Comparison of ENCODE assay signal across 23 mouse cellular contexts in the genomic region with DNA sequence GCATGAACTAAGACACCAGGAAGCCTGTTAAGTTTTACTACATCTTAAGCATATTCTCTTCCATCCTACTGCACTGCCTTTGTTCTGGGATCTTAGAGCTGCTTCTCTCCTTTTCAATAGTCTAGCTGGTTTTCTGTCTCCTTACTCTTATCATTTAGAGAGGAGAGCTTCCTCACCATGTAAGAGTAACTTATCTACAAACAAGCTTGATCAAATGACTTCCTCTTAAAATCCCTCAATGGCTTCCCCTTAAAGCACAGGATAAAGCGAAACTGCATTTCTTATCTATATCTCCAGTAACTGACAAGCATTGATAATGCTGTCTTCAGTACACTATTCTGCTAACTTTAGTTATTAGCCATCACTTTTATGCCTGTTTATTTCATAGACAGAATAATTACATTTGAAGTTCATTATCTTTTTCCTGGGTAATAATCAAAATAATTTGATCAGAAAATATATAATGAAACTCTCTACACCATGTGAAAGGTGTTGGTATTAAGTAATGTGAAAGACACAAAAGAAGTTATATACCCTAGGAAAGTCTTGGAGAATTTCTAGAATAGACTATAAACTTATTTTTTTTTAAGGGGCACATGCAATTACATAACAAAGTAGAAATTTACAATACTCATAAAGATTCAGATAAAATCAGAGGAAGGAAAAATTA. TPM values are rescaled to one million over a fixed set of nuclear protein-coding genes. Genes with fewer than 3 reads are reported as not detected.
DNase-seq lines count a peak whose midpoint lies in the region; ATAC-seq and TF ChIP-seq lines count a peak whose summit lies in the region.
"Had no signal": no experiment of that assay in that cellular context is flagged by ENCODE, and none has a peak within 500 bp of the region (broad histone marks: within the 10 kb centered on the region; RNA-seq: fewer than 3 reads in every experiment).

No protein-coding gene starts in this region.

- no peak for TF ChIP-seq POLR2A in kidney, adult 2 months (IDR thresholded peaks at IDR 0.05; ENCODE audit: low read depth, low read length)

- peak; percentile 79 for ATAC-seq in liver, embryonic 11.5 days (replicated peaks; ENCODE audit: low FRiP score)
- ATAC-seq in hematopoietic stem cell, adult 5-6 weeks (replicated peaks in 1 of 2; ENCODE audit: insufficient read depth in 1 of 2, low FRiP score in 2 of 2, low TSS enrichment in 1 of 2, low read depth in 1 of 2, poor library complexity in 2 of 2, severe bottlenecking in 2 of 2): peak; percentile 51 to 64; a peak in 3 of 4 replicates
- ATAC-seq in liver, embryonic 16.5 days (ENCODE audit: low read depth): peak; percentile 62
- ATAC-seq: hindbrain, postnatal 0 days; Patski had no signal

- H3K36me3 ChIP-seq in liver, embryonic 11.5 days (ENCODE audit: control insufficient read depth, insufficient read depth, low read length): no peaks in the 10 kb centered on the region
- H3K36me3 ChIP-seq in liver, embryonic 16.5 days (ENCODE audit: control insufficient read depth, insufficient read depth): no peaks in the 10 kb centered on the region
- H3K36me3 ChIP-seq in kidney, adult 2 months (ENCODE audit: control insufficient read depth, insufficient read depth, low read length): no peaks in the 10 kb centered on the region
- H3K36me3 ChIP-seq: embryonic facial prominence, embryonic 10.5 days; forebrain, embryonic 12.5 days; hindbrain, embryonic 10.5 days had no signal

- DNase-seq in liver, embryonic 11.5 days (ENCODE audit: low spot score): no peak
- no peak for DNase-seq in liver
- DNase-seq in cerebellum, adult 8-10 months: no peak
- no peak for DNase-seq in kidney, adult 2 months
- no peak for DNase-seq in retina, postnatal 1 day
- DNase-seq in layer of hippocampus, adult 9-11 months: no peak
- DNase-seq: adrenal gland, postnatal 25 days; cerebellum, adult 18-20 months; cerebellum, postnatal 36 days; gastrocnemius, postnatal 25 days; kidney, adult 8-10 months; kidney, postnatal 14 days; lung, embryonic 14.5 days; lung, postnatal 36 days; midbrain, embryonic 14.5 days; thymus, postnatal 4 days had no signal

- no peaks in the 10 kb centered on the region for H3K9me3 ChIP-seq in liver, embryonic 11.5 days (ENCODE audit: control insufficient read depth, low read length)
- no peaks in the 10 kb centered on the region for H3K9me3 ChIP-seq in liver, embryonic 16.5 days (replicated peaks; ENCODE audit: control insufficient read depth, low read length)
- H3K9me3 ChIP-seq: embryonic facial prominence, embryonic 10.5 days; forebrain, embryonic 12.5 days; hindbrain, embryonic 10.5 days had no signal

- H3K27me3 ChIP-seq in liver, embryonic 11.5 days (replicated peaks; ENCODE audit: control insufficient read depth, insufficient read depth, low read length): no peaks in the 10 kb centered on the region
- H3K27me3 ChIP-seq in liver, embryonic 16.5 days (ENCODE audit: control insufficient read depth, insufficient read depth, low read depth, low read length): no peaks in the 10 kb centered on the region
- H3K27me3 ChIP-seq in kidney, adult 2 months (replicated peaks; ENCODE audit: control insufficient read depth, insufficient read depth, low read length): no peaks in the 10 kb centered on the region
- H3K27me3 ChIP-seq: forebrain, embryonic 12.5 days; Patski had no signal

- H3K27ac ChIP-seq in liver, embryonic 11.5 days (ENCODE audit: low read depth, low read length): no peak overlapping the region
- H3K27ac ChIP-seq in liver, embryonic 16.5 days (ENCODE audit: low read length): no peak overlapping the region
- no peak overlapping the region for H3K27ac ChIP-seq in kidney, adult 2 months (ENCODE audit: insufficient read depth, low read depth, low read length)
- H3K27ac ChIP-seq: embryonic facial prominence, embryonic 10.5 days; forebrain, embryonic 12.5 days; hindbrain, embryonic 10.5 days; hindbrain, postnatal 0 days had no signal

- no peak overlapping the region for H3K4me3 ChIP-seq in liver, embryonic 11.5 days (ENCODE audit: low read depth, low read length)
- H3K4me3 ChIP-seq in liver, embryonic 16.5 days (ENCODE audit: low read depth, low read length): no peak overlapping the region
- H3K4me3 ChIP-seq in kidney, adult 2 months (ENCODE audit: insufficient read depth, low read depth, low read length): no peak overlapping the region
- H3K4me3 ChIP-seq: embryonic facial prominence, embryonic 10.5 days; forebrain, embryonic 12.5 days; hindbrain, embryonic 10.5 days had no signal

- H3K4me1 ChIP-seq in liver, embryonic 11.5 days (replicated peaks; ENCODE audit: control insufficient read depth, insufficient read depth, low read length): peaks cover 16% of the 10 kb centered on the region
- peaks cover 14% of the 10 kb centered on the region for H3K4me1 ChIP-seq in liver, embryonic 16.5 days (ENCODE audit: control insufficient read depth, low read depth, low read length)
- peaks cover 2% of the 10 kb centered on the region; the same call in 1 of the 2 replicates for H3K4me1 ChIP-seq in kidney, adult 2 months (ENCODE audit: control insufficient read depth, insufficient read depth, low read length)
- H3K4me1 ChIP-seq: embryonic facial prominence, embryonic 10.5 days; forebrain, embryonic 12.5 days; hindbrain, embryonic 10.5 days had no signal

- no peak overlapping the region for H3K9ac ChIP-seq in liver, embryonic 11.5 days (ENCODE audit: low read depth, low read length)
- no peak overlapping the region for H3K9ac ChIP-seq in liver, embryonic 16.5 days (ENCODE audit: low read depth, low read length)
- H3K9ac ChIP-seq: forebrain, embryonic 12.5 days; lung, embryonic 14.5 days had no signal

- peak overlapping the region; percentile 26 for H3K4me2 ChIP-seq in liver, embryonic 11.5 days
- peak overlapping the region; percentile 27; the same call in 1 of the 2 replicates for H3K4me2 ChIP-seq in liver, embryonic 16.5 days (ENCODE audit: low read depth, low read length)
- H3K4me2 ChIP-seq: forebrain, embryonic 12.5 days; lung, embryonic 14.5 days had no signal

- TF ChIP-seq CTCF in kidney, adult 2 months (conservative IDR thresholded peaks at IDR 0.05; ENCODE audit: insufficient read depth, insufficient read length, low read depth, low read length): no peak

- WGBS in liver, embryonic 11.5 days: 32% methylated on average over 1 of the region's 1 CpGs
- WGBS in liver, embryonic 16.5 days (ENCODE audit: insufficient replicate concordance): 26% methylated on average over 1 of the region's 1 CpGs
- 75% methylated on average over 1 of the region's 1 CpGs for WGBS in kidney, adult 2 months

RNA-seq across cellular contexts. Expression of a gene that starts 33.0 kb away (rescaled TPM):
- polyA plus RNA-seq in liver, embryonic 11.5 days (2014; fragmentation: Nextera tagmentation; extraction: Ambion mirVana): 15.3 and 16.8 TPM in 2 replicates
- total RNA-seq in hematopoietic stem cell, adult 5-6 weeks (2017): 58.9 and 64.7 TPM in 2 replicates
- polyA plus RNA-seq in liver, embryonic 16.5 days (2015; fragmentation: Nextera tagmentation; extraction: Ambion mirVana): 6.2 and 6.3 TPM in 2 replicates
- polyA plus RNA-seq in kidney, adult 2 months (2012; rRNA removed): 4.6 and 5.2 TPM in 2 replicates
